Mouse (Mus musculus): ENCODE data around the gene Sphkap. TPM values are rescaled to one million over a fixed set of nuclear protein-coding genes. Genes with fewer than 3 reads are reported as not detected.
A peak's percentile ranks its signal among the peaks of the same experiment; 100 is the strongest.

Gene Sphkap
- 1.1 TPM in 2 replicates for polyA plus RNA-seq (2015; fragmentation: Nextera tagmentation; extraction: Ambion mirVana)

DNA sequence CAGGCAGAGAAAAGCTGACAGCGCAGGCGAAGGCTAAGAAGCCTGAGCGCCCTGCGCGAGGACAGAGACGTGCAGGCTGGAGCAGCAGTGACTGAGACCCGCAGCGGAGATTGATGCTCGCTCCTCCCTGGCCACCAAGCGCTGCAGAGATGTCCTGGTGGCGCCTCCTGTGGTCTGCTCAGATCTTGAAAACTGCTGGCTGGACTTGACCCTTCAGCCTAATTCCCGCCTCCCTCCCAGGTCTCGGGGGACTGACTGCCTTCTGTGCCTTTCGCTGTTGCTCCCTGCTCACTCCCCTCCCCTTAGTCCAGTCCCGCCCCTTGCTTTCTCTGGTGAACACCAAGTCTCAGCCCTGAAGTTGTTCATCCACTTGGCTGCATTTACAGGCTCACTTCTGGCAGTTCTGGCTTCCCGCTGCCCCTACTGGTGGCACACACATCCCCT, at the start of gene Sphkap:
Gene Sphkap (minus strand): TSS at position 180 of the 444 bp plus-strand sequence.
- peak within 1 kb of the TSS; percentile 57 for H3K9ac ChIP-seq
- H3K4me2 ChIP-seq (replicated peaks), result peak within 1 kb of the TSS; percentile 80
- 1% methylated on average over 16 of the region's 16 CpGs for WGBS
- H3K9me3 ChIP-seq, result no peaks in the 10 kb centered on the region
- peaks cover 6% of the 10 kb centered on the region for H3K4me1 ChIP-seq
- peak within 1 kb of the TSS; percentile 45 for H3K4me3 ChIP-seq
- H3K36me3 ChIP-seq, result no peaks in the 10 kb centered on the region
- peaks cover 28% of the 10 kb centered on the region for H3K27me3 ChIP-seq
- no peak within 1 kb of the TSS for H3K27ac ChIP-seq
- ATAC-seq (ENCODE audit: low FRiP score, low read depth), result peak; percentile 69

DNA sequence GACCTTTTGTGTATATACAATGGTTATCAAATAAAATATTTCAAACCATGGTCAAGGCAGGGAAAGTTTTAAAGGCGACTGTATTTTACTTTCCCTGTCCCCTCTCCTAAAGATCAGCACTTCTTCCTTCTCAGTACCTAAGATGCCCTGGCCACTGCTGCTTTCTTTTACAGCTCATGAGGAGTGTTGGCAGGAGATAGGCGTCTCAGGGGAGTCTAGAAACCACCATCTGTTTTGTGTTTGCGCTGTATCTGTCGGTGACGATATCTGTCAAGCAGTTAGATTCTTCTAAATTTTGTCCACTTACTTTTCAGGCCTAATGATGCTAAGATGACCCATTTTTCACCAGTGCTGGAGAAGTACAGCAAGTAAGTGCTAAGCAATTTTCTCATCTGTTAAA, 43.3 kb upstream of the Sphkap start:
- no peaks in the 10 kb centered on the region for H3K4me1 ChIP-seq
- H3K36me3 ChIP-seq, result no peaks in the 10 kb centered on the region
- 57% methylated on average over 5 of the region's 5 CpGs for WGBS
- ATAC-seq (ENCODE audit: low FRiP score, low read depth), result no peak
- no peak overlapping the region for H3K4me3 ChIP-seq
- no peaks in the 10 kb centered on the region for H3K27me3 ChIP-seq
- H3K27ac ChIP-seq, result no peak overlapping the region
- H3K9ac ChIP-seq, result no peak overlapping the region
- H3K9me3 ChIP-seq, result no peaks in the 10 kb centered on the region
- H3K4me2 ChIP-seq (replicated peaks), result no peak overlapping the region

DNA sequence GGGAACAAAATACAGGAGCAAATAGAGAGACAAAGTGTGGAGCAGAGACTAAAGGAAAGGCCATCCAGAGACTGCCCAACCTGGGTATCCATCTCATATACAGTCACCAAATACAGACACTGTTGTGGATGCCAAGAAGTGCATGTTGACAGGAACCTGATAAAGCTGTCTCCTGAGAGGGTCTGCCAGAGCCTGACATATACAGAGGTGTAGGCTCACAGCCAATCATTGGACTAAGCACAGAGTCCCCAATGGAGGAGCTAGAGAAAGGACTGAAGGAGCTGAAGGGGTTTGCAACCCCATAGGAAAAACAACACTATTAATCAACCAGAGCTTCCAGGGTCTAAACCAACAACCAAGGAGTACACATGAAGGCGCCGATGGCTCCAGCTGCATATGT, 32.4 kb upstream of the Sphkap start:
- no peaks in the 10 kb centered on the region for H3K36me3 ChIP-seq
- H3K4me1 ChIP-seq, result no peaks in the 10 kb centered on the region
- ATAC-seq (ENCODE audit: low FRiP score, low read depth), result no peak
- no peaks in the 10 kb centered on the region for H3K27me3 ChIP-seq
- no peak overlapping the region for H3K4me2 ChIP-seq (replicated peaks)
- no peak overlapping the region for H3K27ac ChIP-seq
- H3K9ac ChIP-seq, result no peak overlapping the region
- no peaks in the 10 kb centered on the region for H3K9me3 ChIP-seq
- no peak overlapping the region for H3K4me3 ChIP-seq
- WGBS, result 89% methylated on average over 2 of the region's 2 CpGs

DNA sequence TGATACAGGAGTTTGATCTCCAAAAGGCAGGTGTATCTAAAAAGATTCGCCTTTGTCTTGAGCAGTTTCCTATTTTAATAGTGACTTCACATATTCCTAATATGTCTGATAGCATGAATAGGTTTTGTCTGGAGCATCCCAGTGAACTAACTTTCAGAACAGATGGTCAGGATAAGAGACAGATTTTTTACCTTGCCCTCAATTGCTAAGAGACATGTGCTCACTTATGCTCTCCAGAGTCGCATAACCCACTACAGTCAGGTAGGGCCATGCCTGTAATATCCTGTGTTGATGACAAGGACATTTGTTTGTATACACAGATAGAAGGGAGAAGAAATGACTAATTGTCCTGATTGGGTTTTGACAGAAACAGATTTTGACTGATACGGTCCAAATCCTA, 25.9 kb upstream of the Sphkap start:
- Histone ChIP-seq H3K27ac (no peak overlapping the region), H3K9ac (no peak overlapping the region), H3K4me2 (replicated peaks) (no peak overlapping the region), H3K36me3 (no peaks in the 10 kb centered on the region), H3K9me3 (no peaks in the 10 kb centered on the region), H3K4me1 (no peaks in the 10 kb centered on the region), H3K27me3 (no peaks in the 10 kb centered on the region), H3K4me3 (no peak overlapping the region)
- WGBS, result 91% methylated on average over 3 of the region's 3 CpGs
- no peak for ATAC-seq (ENCODE audit: low FRiP score, low read depth)

DNA sequence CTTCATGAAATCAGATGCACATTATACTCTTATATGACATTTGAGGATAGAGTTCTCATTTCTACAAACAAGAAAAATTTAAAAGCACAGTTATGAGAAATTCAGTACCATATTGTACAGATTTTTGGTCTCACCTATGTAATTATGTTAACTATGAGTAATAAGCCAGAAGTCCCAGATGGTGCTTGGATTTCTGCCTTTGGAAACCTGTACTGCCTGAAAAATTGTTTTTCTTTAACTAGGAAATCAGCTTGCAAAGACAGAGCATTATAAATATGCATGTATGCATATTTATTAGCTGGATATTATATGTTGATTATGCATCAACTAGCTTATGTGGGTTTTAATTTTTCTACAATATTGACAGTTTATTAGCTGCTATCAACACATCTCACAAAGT, 21.9 kb upstream of the Sphkap start:
- H3K9ac ChIP-seq, result no peak overlapping the region
- no peaks in the 10 kb centered on the region for H3K27me3 ChIP-seq
- no peak for ATAC-seq (ENCODE audit: low FRiP score, low read depth)
- no peak overlapping the region for H3K4me3 ChIP-seq
- no peaks in the 10 kb centered on the region for H3K4me1 ChIP-seq
- H3K4me2 ChIP-seq (replicated peaks), result no peak overlapping the region
- no peak overlapping the region for H3K27ac ChIP-seq
- no peaks in the 10 kb centered on the region for H3K36me3 ChIP-seq
- no peaks in the 10 kb centered on the region for H3K9me3 ChIP-seq

DNA sequence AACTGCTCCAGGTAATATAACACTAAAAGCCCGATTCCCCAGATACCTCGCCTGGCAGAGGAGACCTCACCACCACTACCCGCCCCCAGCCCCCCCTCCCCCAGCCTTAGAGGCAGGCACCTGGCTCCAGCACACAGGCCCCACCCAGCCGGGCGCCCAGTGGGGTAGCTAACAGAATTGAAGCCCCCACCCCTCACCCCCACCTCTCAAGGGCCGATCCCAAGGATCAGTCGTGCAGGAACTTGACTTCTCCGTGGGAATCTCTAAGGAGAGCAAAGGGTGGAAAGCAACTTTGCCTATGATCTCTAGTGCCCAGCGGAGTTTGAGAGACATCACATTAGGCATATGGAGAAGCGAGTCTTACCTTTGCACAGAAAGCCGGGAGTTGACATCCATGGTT, 384 bp downstream of the Sphkap start:
- ATAC-seq (ENCODE audit: low FRiP score, low read depth), result no peak
- Histone ChIP-seq H3K27ac (no peak overlapping the region), H3K4me1 (peaks cover 6% of the 10 kb centered on the region), H3K36me3 (no peaks in the 10 kb centered on the region), H3K9ac (peak overlapping the region; percentile 57), H3K27me3 (peaks cover 28% of the 10 kb centered on the region), H3K4me3 (peak overlapping the region; percentile 45), H3K9me3 (no peaks in the 10 kb centered on the region), H3K4me2 (replicated peaks) (peak overlapping the region; percentile 80)
- 1% methylated on average over 11 of the region's 11 CpGs for WGBS

DNA sequence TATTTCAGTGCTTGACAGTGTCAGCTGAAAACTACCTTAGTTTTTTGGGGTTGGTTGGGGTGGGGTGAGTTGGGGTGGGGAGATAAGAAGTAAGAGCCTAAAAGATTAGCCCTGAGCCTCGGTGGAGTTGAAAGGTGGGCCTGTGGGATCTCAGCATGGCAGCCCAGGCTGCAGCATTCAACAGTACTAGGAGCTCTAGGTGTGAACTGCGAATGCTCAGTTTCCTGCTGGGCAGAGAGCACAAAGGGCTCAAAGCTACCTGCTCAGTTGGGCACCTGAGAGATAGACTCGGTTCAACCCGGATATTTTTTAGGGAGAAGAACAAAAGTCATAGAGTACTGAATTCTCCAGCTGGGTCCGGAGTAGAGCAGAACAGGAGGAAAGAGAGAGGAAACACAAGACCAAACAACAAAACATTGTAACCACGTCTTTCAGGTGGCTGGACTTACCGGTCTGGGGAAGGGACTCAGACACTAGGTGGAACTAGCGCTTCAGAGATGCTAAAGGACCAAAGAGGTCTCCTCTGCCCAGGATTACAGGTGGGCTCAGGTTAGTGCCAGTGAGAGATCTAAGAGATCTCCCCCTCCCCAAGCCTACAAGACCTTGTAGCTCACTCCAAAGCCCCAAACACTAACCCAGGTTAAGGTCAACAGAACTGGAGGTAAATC, 984 bp downstream of the Sphkap start:
- Histone ChIP-seq H3K4me1 (peaks cover 6% of the 10 kb centered on the region), H3K4me2 (replicated peaks) (peak overlapping the region; percentile 80), H3K36me3 (no peaks in the 10 kb centered on the region), H3K4me3 (peak overlapping the region; percentile 45), H3K27ac (no peak overlapping the region), H3K27me3 (peaks cover 28% of the 10 kb centered on the region), H3K9me3 (no peaks in the 10 kb centered on the region), H3K9ac (no peak overlapping the region)
- WGBS, result 6% methylated on average over 8 of the region's 8 CpGs
- ATAC-seq (ENCODE audit: low FRiP score, low read depth), result no peak

DNA sequence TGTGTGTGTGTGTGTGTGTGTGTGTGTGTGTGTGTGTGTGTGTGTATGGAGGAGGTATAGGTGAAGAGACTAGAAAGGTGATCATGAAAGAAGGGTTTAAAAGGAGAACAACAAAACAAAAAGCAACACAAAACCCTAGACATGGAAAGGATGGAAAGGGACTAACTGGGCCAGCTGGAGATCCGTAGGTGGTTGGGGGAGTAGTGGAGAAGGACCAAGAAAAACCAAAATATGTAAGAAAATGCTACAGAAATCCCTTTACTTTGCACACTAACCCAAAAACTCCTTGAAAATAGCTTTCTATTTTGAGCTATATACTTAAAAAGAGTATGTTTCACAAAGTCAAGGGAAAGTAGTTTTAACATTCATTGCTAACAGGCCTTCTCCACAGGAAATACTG, 6.9 kb downstream of the Sphkap start:
- WGBS, result 85% methylated on average over 1 of the region's 1 CpGs
- no peaks in the 10 kb centered on the region for H3K9me3 ChIP-seq
- H3K4me1 ChIP-seq, result no peaks in the 10 kb centered on the region

DNA sequence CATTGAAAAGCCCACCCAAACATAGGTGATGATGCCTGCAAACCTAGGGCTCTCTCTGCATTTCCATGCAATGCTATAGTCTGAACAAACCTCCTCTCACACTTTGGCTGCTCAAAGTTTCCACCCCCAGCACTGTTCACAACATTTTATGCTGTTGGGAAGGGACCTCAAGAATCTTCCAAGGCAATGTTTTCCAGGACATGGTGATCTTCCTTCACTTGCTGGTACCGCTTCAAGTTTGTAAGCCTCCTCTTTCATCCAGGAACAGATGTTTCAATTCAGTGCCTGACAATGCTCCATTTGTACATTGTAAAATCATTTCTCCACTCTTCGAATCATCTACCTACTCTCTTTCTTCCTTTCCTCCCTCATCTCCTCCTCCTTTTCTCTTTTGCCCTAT, 11.7 kb downstream of the Sphkap start:
- H3K27ac ChIP-seq, result no peak overlapping the region
- H3K27me3 ChIP-seq, result no peaks in the 10 kb centered on the region
- 88% methylated on average over 2 of the region's 2 CpGs for WGBS
- H3K36me3 ChIP-seq, result no peaks in the 10 kb centered on the region
- no peaks in the 10 kb centered on the region for H3K4me1 ChIP-seq
- no peak overlapping the region for H3K4me3 ChIP-seq
- H3K4me2 ChIP-seq (replicated peaks), result no peak overlapping the region
- ATAC-seq (ENCODE audit: low FRiP score, low read depth), result no peak
- no peaks in the 10 kb centered on the region for H3K9me3 ChIP-seq
- no peak overlapping the region for H3K9ac ChIP-seq

More for the DNA sequence above, 6.9 kb downstream of the Sphkap start:
- no peak for ATAC-seq (ENCODE audit: low FRiP score, low read depth)
- Histone ChIP-seq H3K4me3 (no peak overlapping the region), H3K27ac (no peak overlapping the region), H3K9ac (no peak overlapping the region), H3K4me2 (replicated peaks) (no peak overlapping the region), H3K36me3 (no peaks in the 10 kb centered on the region), H3K27me3 (0 out of 2 replicates have a peak, but pooled peaks cover under 1% of the 10 kb centered on the region)

DNA sequence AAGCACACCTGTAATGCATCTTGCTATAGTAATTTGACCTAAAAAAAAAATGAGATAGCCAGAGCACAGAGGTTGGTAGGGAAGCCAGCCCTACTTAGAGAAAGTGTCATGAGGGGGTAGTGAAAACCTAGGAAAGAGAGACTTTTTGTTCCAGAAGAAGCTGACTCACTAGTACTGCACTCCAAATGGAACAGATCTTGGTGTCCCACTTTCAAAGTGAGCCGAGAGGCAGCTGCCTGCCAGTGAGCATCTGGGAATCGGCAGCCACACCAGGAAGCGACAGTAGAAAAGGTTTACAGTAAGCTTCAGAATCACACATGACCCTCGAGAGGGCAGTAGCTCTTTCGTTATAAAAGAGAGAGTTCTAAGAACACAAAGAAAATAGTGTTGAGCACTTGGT, 12.4 kb downstream of the Sphkap start:
- H3K4me3 ChIP-seq, result no peak overlapping the region

DNA sequence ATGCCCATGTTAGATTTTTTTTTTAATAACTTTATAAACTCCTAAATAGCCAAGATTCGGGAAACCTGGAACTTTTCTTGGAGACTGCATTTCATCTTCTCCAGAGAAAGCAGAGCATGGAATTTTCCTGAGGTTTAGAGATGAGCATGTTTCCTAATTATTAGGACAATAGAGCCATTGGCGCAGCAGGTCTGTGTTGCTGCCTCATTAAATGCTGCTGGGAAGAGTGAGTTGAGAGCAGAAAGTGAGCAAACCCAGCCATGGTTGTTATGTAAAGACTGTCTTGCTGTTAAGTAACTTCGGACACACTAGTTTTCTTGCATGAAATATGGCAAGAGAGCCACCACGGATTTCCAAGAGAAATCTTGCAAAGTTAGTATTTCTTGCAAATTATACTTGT, 18.6 kb downstream of the Sphkap start:
- no peaks in the 10 kb centered on the region for H3K36me3 ChIP-seq
- ATAC-seq (ENCODE audit: low FRiP score, low read depth), result no peak
- H3K27ac ChIP-seq, result no peak overlapping the region
- WGBS, result 79% methylated on average over 4 of the region's 4 CpGs
- H3K27me3 ChIP-seq, result no peaks in the 10 kb centered on the region
- no peak overlapping the region for H3K4me2 ChIP-seq (replicated peaks)
- no peaks in the 10 kb centered on the region for H3K4me1 ChIP-seq
- no peaks in the 10 kb centered on the region for H3K9me3 ChIP-seq
- no peak overlapping the region for H3K4me3 ChIP-seq
- no peak overlapping the region for H3K9ac ChIP-seq

More for the DNA sequence above, 12.4 kb downstream of the Sphkap start:
- H3K27me3 ChIP-seq, result no peaks in the 10 kb centered on the region
- WGBS, result 70% methylated on average over 5 of the region's 5 CpGs
- H3K4me2 ChIP-seq (replicated peaks), result no peak overlapping the region
- H3K9me3 ChIP-seq, result no peaks in the 10 kb centered on the region
- no peak overlapping the region for H3K27ac ChIP-seq
- H3K4me1 ChIP-seq, result no peaks in the 10 kb centered on the region
- H3K9ac ChIP-seq, result no peak overlapping the region
- no peaks in the 10 kb centered on the region for H3K36me3 ChIP-seq
- no peak for ATAC-seq (ENCODE audit: low FRiP score, low read depth)

DNA sequence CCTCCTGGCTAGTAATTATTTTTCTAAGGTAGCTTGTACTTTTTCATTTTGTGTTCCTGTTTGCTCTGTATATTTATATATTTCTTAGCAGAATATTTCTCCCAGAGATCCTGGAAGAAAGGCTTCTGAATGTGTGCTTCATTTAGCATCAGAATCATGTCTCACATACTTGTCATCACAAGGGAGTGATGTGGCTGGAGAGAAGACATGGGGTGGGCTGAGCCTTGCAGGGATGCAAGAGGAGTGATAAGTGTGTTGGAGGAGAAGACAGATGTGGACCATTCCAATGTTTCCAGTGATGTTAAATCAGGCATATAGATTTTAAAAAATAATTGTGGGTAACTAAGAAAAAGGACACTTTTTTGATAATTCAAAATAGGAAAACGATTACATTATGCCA, 30.6 kb downstream of the Sphkap start:
- no peaks in the 10 kb centered on the region for H3K36me3 ChIP-seq
- 81% methylated on average over 1 of the region's 1 CpGs for WGBS

DNA sequence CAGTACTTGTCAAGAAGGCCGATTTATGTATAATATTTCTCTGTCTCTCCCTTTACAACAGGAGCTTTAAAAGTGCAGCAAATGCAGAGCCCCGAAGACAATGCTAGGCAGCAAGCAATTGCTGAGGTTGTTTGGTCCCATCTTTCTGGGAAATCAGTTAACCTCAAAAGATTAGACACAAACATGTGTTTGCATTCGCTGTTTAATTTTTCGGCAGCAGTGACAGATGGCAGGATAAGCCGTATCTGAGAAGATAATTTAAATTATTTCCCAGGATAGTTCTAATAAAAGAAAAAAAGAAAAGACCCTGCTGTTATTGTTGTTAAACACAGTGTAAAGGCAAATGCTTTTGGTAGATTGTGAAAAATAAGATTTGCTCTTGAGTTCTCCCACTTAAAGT, 41.5 kb downstream of the Sphkap start:
- no peak overlapping the region for H3K9ac ChIP-seq
- no peaks in the 10 kb centered on the region for H3K27me3 ChIP-seq
- no peak overlapping the region for H3K4me3 ChIP-seq
- H3K4me2 ChIP-seq (replicated peaks), result no peak overlapping the region
- no peaks in the 10 kb centered on the region for H3K9me3 ChIP-seq
- H3K27ac ChIP-seq, result no peak overlapping the region
- ATAC-seq (ENCODE audit: low FRiP score, low read depth), result no peak
- H3K4me1 ChIP-seq, result no peaks in the 10 kb centered on the region
- 84% methylated on average over 5 of the region's 5 CpGs for WGBS
- no peaks in the 10 kb centered on the region for H3K36me3 ChIP-seq

More for the DNA sequence above, 30.6 kb downstream of the Sphkap start:
- H3K9ac ChIP-seq, result no peak overlapping the region
- H3K9me3 ChIP-seq, result no peaks in the 10 kb centered on the region
- no peak overlapping the region for H3K27ac ChIP-seq
- H3K4me2 ChIP-seq (replicated peaks), result no peak overlapping the region
- H3K4me1 ChIP-seq, result no peaks in the 10 kb centered on the region
- ATAC-seq (ENCODE audit: low FRiP score, low read depth), result no peak
- H3K27me3 ChIP-seq, result no peaks in the 10 kb centered on the region
- H3K4me3 ChIP-seq, result no peak overlapping the region
